Mouse (Mus musculus) intestine, postnatal 0 days (tissue): ENCODE measurements around the gene Tubgcp2. TPM values are rescaled to one million over a fixed set of nuclear protein-coding genes. Genes with fewer than 3 reads are reported as not detected.
A peak's percentile ranks its signal among the peaks of the same experiment; 100 is the strongest.

Source experiments
- ATAC-seq: fragments of 200-750 bp; cut with Nextera tagmentation; 2 replicates; pipeline ENCODE4 v1.8.0; 2017; ENCODE audit warnings: mild to moderate bottlenecking, moderate TSS enrichment, moderate library complexity
- H3K27ac ChIP-seq: fragments of 300-500 bp; sonication (generic); 2 replicates; pipeline ENCODE4 v1.5.1; 2014; ENCODE audit warnings: mild to moderate bottlenecking, low read depth, low read length, moderate library complexity
- H3K27me3 ChIP-seq: fragments of 300-500 bp; sonication (generic); replicated peaks from 2 replicates; pipeline ENCODE4 v1.6.1; 2014; ENCODE audit warnings: low read length, mixed read lengths; ENCODE audit not compliant: control insufficient read depth, insufficient read depth
- H3K36me3 ChIP-seq: fragments of 300-500 bp; sonication (generic); 2 replicates; pipeline ENCODE4 v1.6.1; 2014; ENCODE audit warnings: mild to moderate bottlenecking, moderate library complexity; ENCODE audit not compliant: control insufficient read depth, insufficient read depth
- H3K4me1 ChIP-seq: fragments of 300-500 bp; sonication (generic); replicated peaks from 2 replicates; pipeline ENCODE4 v1.6.1; 2014; ENCODE audit warnings: antibody characterized with exemption, low read length, mixed read lengths; ENCODE audit not compliant: control insufficient read depth, insufficient read depth
- H3K4me2 ChIP-seq: fragments of 300-500 bp; sonication (generic); replicated peaks from 2 replicates; pipeline ENCODE4 v1.6.1; 2014; ENCODE audit warnings: low read depth, mild to moderate bottlenecking, moderate library complexity
- H3K4me3 ChIP-seq: fragments of 300-500 bp; sonication (generic); 2 replicates; pipeline ENCODE4 v1.5.1; 2014; ENCODE audit warnings: low read depth, low read length
- H3K9ac ChIP-seq: fragments of 300-500 bp; sonication (generic); 2 replicates; pipeline ENCODE4 v1.6.1; 2014; ENCODE audit warnings: mild to moderate bottlenecking, low read depth, low read length
- H3K9me3 ChIP-seq: fragments of 300-500 bp; sonication (generic); 2 replicates; pipeline ENCODE4 v1.6.1; 2016; ENCODE audit warnings: mixed run types; ENCODE audit not compliant: control insufficient read depth
- CTCF ChIP-seq: sonication (generic); IDR thresholded peaks from 2 replicates; pipeline ENCODE4 v1.5.1; 2016; ENCODE audit warnings: low read depth, mild to moderate bottlenecking, control low read depth, antibody characterized with exemption, moderate library complexity
- WGBS: fragments of 180-500 bp; shearing (Covaris S2); extraction: QIAGEN DNeasy Blood & Tissue Kit; methylation state at CpG from one replicate; pipeline ENCODE4 v1.1.7; 2014; 5-methylcytosine and 5-hydroxymethylcytosine counted together
- polyA plus RNA-seq: library from polyadenylated mRNA; unstranded; fragments of >200 nt; fragmentation: Nextera tagmentation; extraction: Ambion mirVana; gene quantifications from 2 replicates; pipeline ENCODE4 v1.2.1, GENCODE M21; 2015

Gene Tubgcp2
- 12.3 and 13.0 TPM in 2 replicates for polyA plus RNA-seq

DNA sequence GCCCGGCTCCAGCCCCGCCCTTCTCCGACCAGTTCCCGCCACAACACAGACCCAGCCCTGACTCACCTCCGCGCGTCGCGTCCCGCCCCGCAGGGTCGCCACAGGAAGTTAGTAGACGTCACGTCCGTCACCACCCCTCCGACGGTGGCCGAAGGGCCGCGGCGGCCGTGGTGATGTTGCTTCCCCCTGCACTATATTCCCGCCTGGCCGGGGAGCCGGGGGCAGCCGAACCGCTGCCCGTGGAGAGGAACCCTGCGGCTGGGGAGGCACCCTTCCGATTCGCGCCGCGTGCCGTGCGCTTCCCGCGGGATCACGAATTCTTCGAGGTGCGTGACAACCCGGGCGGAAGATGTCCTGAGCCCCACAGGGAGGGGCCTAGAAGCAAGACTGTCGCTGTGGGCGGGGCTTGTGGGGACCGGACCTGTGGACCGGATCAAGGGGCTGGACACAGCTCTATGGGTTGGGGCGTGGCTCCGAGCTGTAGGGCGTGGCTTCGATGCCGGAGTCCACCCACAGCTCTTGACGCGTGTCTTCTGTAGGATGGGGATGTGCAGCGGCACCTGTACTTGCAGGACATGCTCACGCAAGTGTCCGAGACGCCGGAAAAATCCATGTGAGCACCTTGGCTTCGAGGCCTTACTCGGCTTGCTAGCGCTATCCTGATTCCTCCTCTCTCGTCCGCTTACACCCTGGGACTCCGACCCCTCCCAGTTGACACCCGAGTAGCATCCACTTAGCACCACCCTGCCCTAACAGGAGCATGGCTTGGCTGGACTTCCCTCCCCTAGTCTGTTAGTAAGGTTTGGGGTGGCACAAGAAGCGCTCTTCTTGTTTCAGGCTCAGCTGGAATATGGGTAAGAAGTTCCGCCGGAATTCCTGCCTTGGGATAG is at the start of gene Tubgcp2, which contains the start of gene Zfp511:
Gene Tubgcp2, minus strand, starts transcription at position 389 of the 890 bp plus-strand sequence.
Gene Zfp511, plus strand, starts transcription at position 111 of the 890 bp plus-strand sequence.
- peak; percentile 99 for ATAC-seq
- Histone ChIP-seq H3K4me2 (peak within 1 kb of the TSS; percentile 87), H3K27me3 (no peaks in the 10 kb centered on the region), H3K36me3 (peaks cover 30% of the 10 kb centered on the region), H3K4me3 (peak within 1 kb of the TSS; percentile 83), H3K9ac (peak within 1 kb of the TSS; percentile 76), H3K9me3 (no peaks in the 10 kb centered on the region), H3K4me1 (0 out of 2 replicates have a peak, but pooled peaks cover 5% of the 10 kb centered on the region), H3K27ac (peak within 1 kb of the TSS; percentile 82)
- under 1% methylated on average over 59 of the region's 69 CpGs for WGBS
- TF ChIP-seq CTCF, result no peak

DNA sequence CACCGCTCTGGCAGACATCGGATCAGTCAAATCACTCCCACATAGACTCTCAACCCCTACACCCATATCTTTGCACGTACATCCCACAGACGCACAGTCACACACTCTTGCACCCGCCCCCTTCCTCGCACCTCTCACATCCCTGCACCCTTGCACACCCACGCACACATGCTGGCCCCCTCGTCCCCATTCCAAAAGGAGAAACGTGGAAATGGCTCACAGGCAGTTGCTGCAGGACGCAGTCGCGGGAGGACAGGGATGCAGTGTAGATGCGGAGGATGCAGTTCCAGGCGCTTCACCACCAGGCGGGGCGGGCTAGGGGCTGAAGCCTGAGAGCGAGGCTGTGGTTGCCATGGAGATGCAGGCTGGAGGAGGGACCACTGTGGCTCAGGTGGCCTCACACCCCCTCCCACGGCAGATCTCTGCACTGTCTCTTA is 45.8 kb upstream of the Tubgcp2 start, which contains the start of gene Caly:
Gene Caly, minus strand, starts transcription at position 307 of the 437 bp plus-strand sequence.
- H3K4me2 ChIP-seq, result no peak within 1 kb of the TSS
- no peak within 1 kb of the TSS for H3K9ac ChIP-seq
- peak; percentile 73 for TF ChIP-seq CTCF
- H3K4me3 ChIP-seq, result no peak within 1 kb of the TSS
- no peaks in the 10 kb centered on the region for H3K4me1 ChIP-seq
- no peaks in the 10 kb centered on the region for H3K36me3 ChIP-seq
- H3K27me3 ChIP-seq, result peaks cover 39% of the 10 kb centered on the region
- ATAC-seq, result peak; percentile 51; the same call in 1 of the 2 replicates
- no peaks in the 10 kb centered on the region for H3K9me3 ChIP-seq
- WGBS, result 7% methylated on average over 18 of the region's 18 CpGs
- H3K27ac ChIP-seq, result no peak within 1 kb of the TSS

DNA sequence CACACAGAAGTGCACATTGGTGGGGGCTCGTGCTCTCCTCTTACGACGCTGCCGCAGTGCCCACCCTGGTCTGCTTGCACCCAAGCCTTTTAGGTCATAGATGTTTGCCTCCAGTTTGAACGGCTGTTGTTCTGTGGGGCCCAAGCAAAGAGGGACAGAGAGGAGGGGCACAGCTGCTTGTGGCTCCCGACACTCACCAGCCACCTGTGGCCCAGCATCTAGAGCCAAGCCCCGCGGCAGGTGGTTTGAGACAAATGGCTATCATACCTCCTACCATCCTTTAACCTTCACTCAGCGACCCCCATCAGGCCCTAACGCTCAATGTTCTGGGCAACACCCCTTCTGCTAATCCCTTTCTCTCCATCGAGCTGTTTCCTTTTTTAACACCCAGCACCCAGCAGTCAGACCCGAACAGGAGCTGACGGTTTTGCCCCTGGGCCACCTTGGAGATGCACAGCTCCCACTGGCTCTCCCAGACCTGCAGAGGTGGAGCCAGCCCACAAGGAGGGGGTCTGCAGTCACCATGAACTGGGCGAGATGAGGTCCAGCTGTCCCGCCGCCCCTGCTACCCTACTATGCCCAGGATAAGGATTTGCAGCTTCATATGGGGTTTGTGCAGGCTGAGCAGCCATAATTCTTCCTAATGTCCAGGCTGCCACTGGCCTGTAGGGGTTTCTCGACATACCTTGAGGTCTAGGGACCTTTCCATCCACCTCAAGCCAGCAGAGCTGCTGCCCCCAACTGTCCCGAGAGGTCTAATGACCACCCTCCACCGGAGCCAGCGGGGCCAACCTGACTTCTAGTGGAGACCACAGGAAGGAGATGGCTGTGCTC is 45.2 kb upstream of the Tubgcp2 start:
- Histone ChIP-seq H3K27me3 (peaks cover 39% of the 10 kb centered on the region), H3K4me3 (no peak overlapping the region), H3K9ac (no peak overlapping the region), H3K36me3 (no peaks in the 10 kb centered on the region), H3K9me3 (no peaks in the 10 kb centered on the region), H3K4me1 (no peaks in the 10 kb centered on the region), H3K27ac (no peak overlapping the region), H3K4me2 (no peak overlapping the region)
- ATAC-seq, result no peak
- no peak for TF ChIP-seq CTCF
- 29% methylated on average over 20 of the region's 20 CpGs for WGBS

DNA sequence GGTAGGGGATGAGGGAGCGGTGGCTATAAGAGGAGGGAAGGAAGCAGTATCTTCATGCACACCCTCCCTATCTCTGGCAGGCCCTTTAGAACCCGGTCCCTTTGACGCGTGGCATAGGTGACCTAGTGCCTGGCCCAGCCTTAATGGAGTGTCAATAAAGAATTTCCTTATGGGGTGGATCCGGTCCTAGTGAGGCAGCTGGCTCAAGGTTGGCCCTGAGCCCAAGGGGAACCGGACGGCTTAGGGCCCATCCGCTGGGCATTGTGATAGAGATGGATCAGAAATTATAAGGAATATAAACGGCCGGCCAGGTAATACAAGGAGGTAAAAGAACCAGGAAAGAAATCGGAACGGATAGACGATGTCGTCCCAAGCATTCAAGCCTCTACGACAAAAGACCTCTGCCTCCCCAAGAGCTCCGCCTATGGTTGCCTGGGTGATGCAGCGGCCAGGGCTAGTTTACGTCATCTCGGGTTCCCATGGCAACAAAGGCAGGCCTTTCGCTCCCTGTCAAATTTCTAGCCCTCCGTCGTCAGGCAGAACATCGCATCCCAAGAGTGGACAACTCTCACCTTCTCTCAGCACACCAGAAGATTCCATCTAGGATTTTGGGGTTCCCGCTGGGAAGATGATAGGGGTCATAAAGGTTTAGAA is 44.2 kb upstream of the Tubgcp2 start:
- peaks cover 39% of the 10 kb centered on the region for H3K27me3 ChIP-seq
- WGBS, result 4% methylated on average over 24 of the region's 24 CpGs
- no peaks in the 10 kb centered on the region for H3K9me3 ChIP-seq
- no peaks in the 10 kb centered on the region for H3K36me3 ChIP-seq
- no peak for TF ChIP-seq CTCF
- H3K4me1 ChIP-seq, result no peaks in the 10 kb centered on the region
- no peak overlapping the region for H3K27ac ChIP-seq
- peak overlapping the region; percentile 14; the same call in 1 of the 2 replicates for H3K4me3 ChIP-seq
- peak; percentile 43; the same call in 1 of the 2 replicates for ATAC-seq
- no peak overlapping the region for H3K9ac ChIP-seq
- H3K4me2 ChIP-seq, result peak overlapping the region; percentile 38

DNA sequence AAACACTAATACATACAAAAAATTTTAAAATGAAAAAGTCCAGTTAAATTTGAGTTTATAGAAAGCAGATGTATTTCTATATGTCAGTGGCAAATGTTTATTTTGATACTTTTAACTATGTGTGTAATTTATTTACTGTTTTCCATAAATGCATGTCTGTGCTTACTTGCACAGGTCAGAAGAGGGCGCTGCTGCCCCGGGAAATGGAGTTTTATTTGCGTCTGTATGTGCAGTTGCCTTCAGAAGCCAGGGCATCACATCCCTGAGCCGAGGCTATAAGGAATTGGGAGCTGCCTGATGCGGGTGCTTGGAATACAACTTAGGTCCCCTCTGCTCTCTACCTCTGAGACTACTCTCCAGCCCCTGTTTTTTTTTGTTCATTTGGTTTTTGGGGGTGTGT is 42.2 kb upstream of the Tubgcp2 start:
- ATAC-seq, result peak; percentile 50; the same call in 1 of the 2 replicates
- no peak overlapping the region for H3K4me2 ChIP-seq
- H3K27me3 ChIP-seq, result peaks cover 39% of the 10 kb centered on the region
- H3K27ac ChIP-seq, result no peak overlapping the region
- peak; percentile 89 for TF ChIP-seq CTCF
- 5% methylated on average over 5 of the region's 5 CpGs for WGBS
- no peaks in the 10 kb centered on the region for H3K36me3 ChIP-seq
- no peak overlapping the region for H3K9ac ChIP-seq
- H3K9me3 ChIP-seq, result no peaks in the 10 kb centered on the region
- no peak overlapping the region for H3K4me3 ChIP-seq
- no peaks in the 10 kb centered on the region for H3K4me1 ChIP-seq
